Mouse (Mus musculus) heart, postnatal 36 days (tissue): ENCODE data around the gene U2af1. TPM values are rescaled to one million over a fixed set of nuclear protein-coding genes. Genes with fewer than 3 reads are reported as not detected.
"Not testable (repeated sequence)": the region's sequence is repeated elsewhere in the genome, so short reads cannot be mapped to it uniquely, and the experiment has no call there.

ENCODE experiments used
- DNase-seq, 2 experiments: peaks; one replicate each; pipeline ENCODE4 v3.0.0; 2021 to 2022
- intact Hi-C: fragments of 180-260 bp; cut with DNase I; formaldehyde crosslinking; loops from one replicate; pipeline ENCODE4 v1.15.1; 2025
- total RNA-seq, 2 experiments: library from RNA; stranded (reverse); gene quantifications; 2 replicates each; pipeline ENCODE4 v1.2.3; 2021

U2af1 gene
- total RNA-seq, 2 experiments from 2014 or later = 69.0 to 71.9 TPM

DNA sequence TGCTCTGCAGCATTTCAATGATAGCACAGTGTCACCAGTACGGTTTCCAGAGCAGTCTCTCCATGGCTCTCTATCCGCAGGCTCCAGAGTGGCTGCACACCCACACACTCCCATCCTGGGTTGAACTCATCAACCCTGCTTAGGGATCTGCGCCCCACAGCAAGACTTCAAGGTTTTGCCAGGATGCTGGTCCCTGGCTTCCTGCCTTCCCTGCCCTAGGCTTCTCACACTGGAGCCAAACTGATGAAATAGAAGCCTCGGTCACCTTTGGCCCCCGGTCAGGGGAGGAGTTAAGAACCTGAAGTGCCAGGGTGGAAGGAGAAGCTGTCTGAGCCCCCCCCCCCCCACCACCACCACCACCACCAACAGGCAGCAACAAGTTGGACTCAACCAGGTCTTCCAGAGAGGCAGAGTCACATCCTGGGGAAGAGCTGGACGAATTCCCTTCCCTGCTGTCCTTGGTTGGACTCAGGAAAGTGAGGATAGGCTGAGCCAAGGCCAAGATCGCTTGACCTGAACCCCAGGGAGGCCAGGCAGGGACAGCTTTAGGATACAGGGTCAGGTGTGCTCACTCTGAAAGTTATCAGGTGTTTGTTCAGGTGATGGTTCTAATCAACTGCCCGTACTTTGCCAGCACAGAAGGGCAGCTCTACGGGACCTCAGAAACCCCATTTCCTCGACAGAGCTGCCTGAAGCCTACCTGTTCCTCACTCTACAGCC is 27.5 kb downstream of the U2af1 start:
- intact Hi-C loops = no loop called here
- no peak for DNase-seq

DNA sequence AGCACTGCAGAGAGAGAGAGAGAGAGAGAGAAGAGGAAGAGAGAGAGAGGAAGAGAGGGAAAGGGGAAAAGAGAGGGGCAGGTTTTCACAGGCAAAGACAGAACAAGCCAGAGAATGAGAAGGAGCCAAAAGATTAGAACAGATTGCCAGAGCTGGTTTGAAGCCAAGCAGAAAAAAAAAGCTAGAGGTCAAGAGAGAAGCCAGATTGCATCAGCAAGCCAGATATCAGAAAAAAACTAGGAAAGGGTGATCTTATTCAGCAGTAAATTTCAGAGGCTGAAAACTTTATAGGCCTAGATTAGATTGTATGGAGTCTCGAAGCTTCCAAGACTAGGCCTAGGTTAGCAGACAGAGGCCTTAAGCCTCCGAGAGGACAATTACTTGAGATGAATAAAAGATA is 30.7 kb downstream of the U2af1 start:
- no peak for DNase-seq
- intact Hi-C loops = no loop called here

DNA sequence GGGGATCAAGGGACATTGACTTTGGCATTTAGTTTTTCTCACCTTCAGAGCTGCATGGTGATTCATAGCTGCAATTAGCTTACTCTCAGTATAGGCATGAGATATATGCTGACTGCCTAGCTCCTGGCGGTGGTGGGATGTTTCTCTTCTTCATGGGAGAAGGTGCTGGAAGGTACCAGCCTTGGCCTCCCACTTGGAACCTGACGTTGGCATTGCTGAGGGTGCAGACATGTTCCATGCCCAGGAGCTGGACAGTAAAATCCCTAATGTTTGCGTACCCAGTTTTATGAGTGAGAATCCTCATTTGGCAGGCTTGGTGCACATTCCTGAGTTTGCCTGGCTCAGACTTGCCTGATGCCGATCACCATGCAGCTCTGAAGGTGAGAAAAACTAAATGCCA is 35.6 kb downstream of the U2af1 start:
- no peak for DNase-seq
- intact Hi-C loops = no loop called here

DNA sequence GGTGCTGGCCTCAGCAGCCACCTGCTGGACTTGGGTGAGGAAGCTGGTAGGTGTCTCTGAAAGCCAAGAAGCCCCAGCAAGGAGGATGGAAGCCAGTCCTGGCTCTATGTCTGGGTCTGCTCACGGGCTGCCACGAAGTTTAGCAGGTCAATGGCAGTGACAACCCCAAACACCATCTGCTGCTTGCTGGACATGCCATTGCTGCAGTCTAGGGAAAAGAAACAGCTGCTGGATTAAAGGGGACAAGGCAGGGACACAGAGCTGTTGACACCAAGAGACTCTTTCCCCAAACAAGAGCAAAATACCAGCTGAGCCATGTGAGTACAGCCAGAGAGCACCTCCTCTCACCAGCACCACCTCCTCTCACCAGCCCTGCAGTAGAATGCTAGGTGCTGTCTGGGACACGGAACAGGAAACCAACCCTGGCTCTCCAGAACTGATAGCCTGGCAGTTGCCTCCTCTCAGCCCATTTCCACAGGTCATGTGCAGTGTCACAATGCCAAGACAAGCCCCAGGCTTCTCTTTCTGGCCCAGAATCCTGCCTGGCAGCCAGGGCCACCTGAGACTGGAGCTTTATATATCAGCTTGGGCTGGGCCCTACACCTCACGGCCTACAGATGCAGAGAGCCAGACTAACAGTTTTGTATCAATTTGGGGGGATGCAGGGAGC is 45.5 kb downstream of the U2af1 start:
- peak; percentile 23 to 45 for DNase-seq
- intact Hi-C loops = no loop called here

DNA sequence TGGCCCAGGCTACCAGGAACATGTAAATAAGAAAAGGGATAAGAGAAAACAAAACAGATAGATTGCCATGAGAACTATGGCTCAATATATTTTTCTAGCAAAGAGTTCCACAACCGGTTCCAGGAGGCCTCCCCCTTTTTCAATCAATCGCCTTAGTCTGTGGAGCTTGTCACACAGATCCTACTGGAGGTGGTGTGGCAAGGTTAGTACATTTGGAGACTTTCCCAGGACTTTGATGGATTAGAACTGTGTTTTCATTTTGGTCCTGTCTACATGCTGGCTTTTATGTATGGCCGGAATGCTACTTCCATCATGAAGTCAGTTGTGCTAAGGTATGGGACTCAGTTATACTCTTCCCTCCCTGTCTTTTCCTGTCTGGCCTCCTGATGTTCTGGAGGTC is 48.8 kb downstream of the U2af1 start:
- no peak for DNase-seq
- intact Hi-C loops = no loop called here

DNA sequence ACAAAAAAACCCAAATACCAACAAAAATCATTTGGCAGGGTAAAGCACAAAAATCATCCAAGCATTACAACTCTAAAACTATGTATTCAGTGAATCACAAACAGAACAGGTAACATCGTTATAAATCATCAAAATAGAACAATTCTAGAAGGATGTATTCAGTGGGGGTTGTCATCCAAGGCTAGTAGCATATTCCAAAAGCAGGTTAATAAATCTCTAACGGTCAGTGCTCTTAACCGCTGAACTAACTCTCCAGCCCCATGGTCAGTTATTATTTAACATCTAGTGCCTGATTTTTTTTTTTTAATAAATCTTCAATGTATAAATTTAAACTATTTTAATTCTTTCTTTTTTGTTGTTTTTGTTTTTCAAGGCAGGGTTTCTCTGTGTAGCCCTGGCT is 49.5 kb downstream of the U2af1 start:
- intact Hi-C loops, DNase-seq: not testable (repeated sequence)

DNA sequence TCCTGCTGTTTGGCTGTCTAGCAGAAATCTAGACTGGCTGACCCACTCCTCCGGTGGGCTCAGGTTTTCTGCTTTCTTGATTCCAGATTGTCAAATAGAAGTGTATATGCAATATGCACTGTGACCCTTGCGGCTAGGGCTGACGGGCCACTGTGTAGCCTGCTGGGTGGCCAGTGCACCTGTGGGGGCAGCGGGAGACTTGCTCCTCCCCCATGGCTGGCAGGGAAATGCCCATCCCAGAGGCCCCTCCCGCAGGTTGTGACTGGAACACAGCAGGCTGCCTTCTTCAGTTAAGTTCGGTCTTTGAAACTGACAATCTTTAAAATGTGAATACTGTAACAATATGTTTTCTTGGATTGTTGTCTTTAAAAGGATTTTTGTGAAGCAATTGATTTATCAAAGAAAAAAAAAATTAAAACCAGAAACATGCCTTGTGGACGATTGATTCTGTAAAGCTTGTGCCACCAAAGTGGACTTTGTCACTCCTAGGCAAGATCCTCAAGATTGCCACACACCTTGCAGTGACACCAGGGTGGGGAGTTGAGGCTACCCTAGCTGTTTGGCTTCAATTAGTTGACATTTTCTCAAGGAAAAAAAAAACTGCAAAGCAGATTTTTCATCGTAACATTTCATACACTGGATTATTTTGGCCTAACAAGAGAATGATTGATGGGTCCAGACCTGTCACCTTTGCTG is 51.3 kb downstream of the U2af1 start:
- intact Hi-C loops = no loop called here
- DNase-seq = no peak

DNA sequence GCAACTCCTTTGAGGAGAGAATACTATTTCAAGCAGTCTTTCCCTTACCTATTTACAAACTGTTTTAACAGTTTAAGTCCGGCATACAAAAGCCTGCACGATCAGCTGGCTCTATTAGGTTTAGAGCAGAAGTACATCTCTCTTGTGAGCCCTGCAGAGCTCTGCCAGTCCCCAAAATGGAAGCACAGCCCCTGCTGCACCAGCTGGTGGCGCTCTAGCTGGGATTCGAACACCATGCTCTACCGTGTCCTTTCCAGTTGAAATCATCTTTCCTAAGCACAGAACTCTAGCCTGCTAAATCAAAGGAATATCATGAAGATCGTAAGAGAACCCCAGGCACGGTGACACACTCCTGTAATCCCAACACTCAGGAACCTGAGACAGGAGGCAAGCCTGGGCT is 52.3 kb downstream of the U2af1 start:
- DNase-seq = no peak
- intact Hi-C loops = no loop called here

DNA sequence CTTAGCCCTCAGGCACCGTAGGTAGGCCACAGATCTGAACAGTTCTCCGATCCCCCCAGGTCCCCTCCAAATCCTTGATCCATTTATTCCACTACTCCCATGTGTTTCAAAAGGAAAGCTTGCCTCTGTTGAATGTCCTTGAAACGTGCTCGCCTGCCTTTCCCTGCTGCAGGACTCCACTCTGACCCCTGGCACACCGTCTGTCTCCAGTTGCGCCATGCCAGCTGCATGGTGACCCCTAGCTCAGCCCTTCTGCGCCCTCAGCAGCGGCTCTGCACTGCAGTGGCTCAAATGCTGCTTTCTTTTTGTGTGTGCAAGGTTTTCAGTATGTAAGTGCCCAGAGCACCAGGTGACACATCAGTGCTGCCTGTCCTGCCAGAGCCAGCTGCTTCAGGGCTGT is 60.1 kb downstream of the U2af1 start:
- intact Hi-C loops = no loop called here
- DNase-seq = no peak

DNA sequence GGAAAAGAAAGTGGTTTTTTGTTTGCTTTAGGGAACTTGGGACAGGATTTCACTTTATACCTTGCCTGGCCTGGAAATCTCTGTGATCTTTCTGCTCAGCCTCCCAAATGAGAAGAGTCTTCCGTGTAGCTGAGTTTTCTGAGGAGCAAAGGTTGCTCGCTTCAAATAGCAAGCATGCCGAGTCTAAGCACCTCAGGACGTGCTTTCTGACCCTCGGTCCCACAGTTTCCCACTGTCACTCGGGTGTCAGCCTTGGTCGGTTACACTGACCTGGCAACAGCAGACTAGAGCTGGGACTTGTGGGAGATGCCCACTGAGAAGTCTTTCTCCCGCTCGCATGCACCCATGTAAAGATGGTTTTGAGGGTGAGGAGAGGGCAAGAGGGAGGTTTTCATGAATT is 60.7 kb downstream of the U2af1 start:
- no peak for DNase-seq
- intact Hi-C loops = no loop called here

Other genes starting within 250 kb of the U2af1 start
- gene Wdr4, start 138.9 kb downstream of the U2af1 start, total RNA-seq = 1 to 10 TPM; 7.0 to 8.1 TPM
- 1,000 to 10,000 TPM; 1,294 to 1,573 TPM for gene Ndufv3, start 138.8 kb downstream of the U2af1 start, total RNA-seq
- 1 to 10 TPM; 9.4 to 10.0 TPM for gene Pknox1, start 94.2 kb downstream of the U2af1 start, total RNA-seq
- 1 to 10 TPM; 3.0 to 3.6 TPM for gene Cbs, start 21.7 kb downstream of the U2af1 start, total RNA-seq
- gene Cryaa, start 18.9 kb upstream of the U2af1 start, total RNA-seq = not detected
- 10 to 100 TPM; 24.0 to 68.3 TPM for gene Sik1, start 196.9 kb upstream of the U2af1 start, total RNA-seq